Mouse (Mus musculus): ENCODE data around the gene Bank1. TPM values are rescaled to one million over a fixed set of nuclear protein-coding genes. Genes with fewer than 3 reads are reported as not detected.

Bank1 gene
- total and polyA plus RNA-seq, 3 experiments, result not detected

DNA sequence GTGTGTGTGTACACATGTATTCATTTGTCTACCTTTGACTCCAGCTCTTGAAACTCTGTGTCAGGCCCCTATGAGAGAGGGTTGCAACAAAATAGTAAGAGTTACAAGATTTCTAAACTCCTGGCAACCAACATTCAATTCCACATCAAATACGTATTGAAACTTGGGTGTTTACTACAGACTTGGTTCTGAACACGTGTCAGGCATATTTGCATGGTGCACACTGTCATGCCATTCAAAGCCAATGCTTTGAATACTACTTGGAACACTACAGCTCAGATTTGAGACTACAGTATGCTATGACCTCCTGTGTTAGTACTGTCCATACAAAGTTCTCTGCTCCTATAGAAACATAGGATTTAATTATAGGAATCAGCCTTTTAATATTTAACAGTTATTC, 38.0 kb downstream of the Bank1 start:
- Histone ChIP-seq H3K27me3 (ENCODE audit: control insufficient read depth in 1 of 2, insufficient read depth in 2 of 2, low read length in 2 of 2) (no peaks in the 10 kb centered on the region), H3K36me3 (ENCODE audit: control insufficient read depth in 1 of 2, insufficient read depth in 2 of 2, low read length in 2 of 2) (no peaks in the 10 kb centered on the region), H3K79me2 (ENCODE audit: control insufficient read depth, insufficient read depth, low read length, poor library complexity) (no peaks in the 10 kb centered on the region), H3K4me3 (ENCODE audit: control insufficient read depth in 1 of 2, insufficient read depth in 1 of 2, low read depth in 2 of 2, low read length in 2 of 2) (no peak overlapping the region), H3K9me3 (replicated peaks; ENCODE audit: insufficient read depth, low read length) (no peaks in the 10 kb centered on the region), H3K9ac (ENCODE audit: control insufficient read depth, low read depth, low read length, poor library complexity, severe bottlenecking) (no peak overlapping the region), H3K27ac (ENCODE audit: control insufficient read depth, low read depth, low read length) (no peak overlapping the region), H3K4me1 (ENCODE audit: control insufficient read depth in 1 of 2, insufficient read depth in 2 of 2, low read length in 2 of 2) (no peaks in the 10 kb centered on the region)
- DNase-seq (ENCODE audit: low read depth, low spot score), result no peak
- TF ChIP-seq POLR2A (IDR thresholded peaks at IDR 0.05; ENCODE audit: control insufficient read depth in 1 of 2, insufficient read depth in 1 of 2, low read depth in 1 of 2, low read length in 2 of 2, poor library complexity in 1 of 2) (no peak), MEF2A (IDR thresholded peaks at IDR 0.05; ENCODE audit: extremely low read depth, insufficient replicate concordance, low read depth, low read length, poor library complexity, severe bottlenecking) (no peak), POLR2AphosphoS5 (IDR thresholded peaks at IDR 0.05; ENCODE audit: borderline replicate concordance, low read depth, low read length) (no peak), CHD2 (IDR thresholded peaks at IDR 0.05; ENCODE audit: low read length) (no peak), MAX (IDR thresholded peaks at IDR 0.05; ENCODE audit: low read length) (no peak), NRF1 (IDR thresholded peaks at IDR 0.05; ENCODE audit: insufficient read depth, low read depth, low read length, poor library complexity, severe bottlenecking) (no peak), RAD21 (IDR thresholded peaks at IDR 0.05; ENCODE audit: low read depth, low read length) (no peak), SIN3A (IDR thresholded peaks at IDR 0.05; ENCODE audit: low read length) (no peak), POLR2AphosphoS2 (IDR thresholded peaks at IDR 0.05; ENCODE audit: low read length) (no peak), CHD1 (IDR thresholded peaks at IDR 0.05; ENCODE audit: low read depth, low read length) (no peak), ZMIZ1 (IDR thresholded peaks at IDR 0.05; ENCODE audit: low read depth, low read length) (no peak), USF2 (IDR thresholded peaks at IDR 0.05; ENCODE audit: borderline replicate concordance in 1 of 2, insufficient read depth in 1 of 2, low read depth in 1 of 2, low read length in 2 of 2) (no peak), TBP (IDR thresholded peaks at IDR 0.05; ENCODE audit: low read depth, low read length) (no peak), BHLHE40 (IDR thresholded peaks at IDR 0.05; ENCODE audit: borderline replicate concordance, low read depth, low read length) (no peak), GATA1 (IDR thresholded peaks at IDR 0.05; ENCODE audit: low read depth, low read length) (no peak), MAZ (IDR thresholded peaks at IDR 0.05; ENCODE audit: low read depth, low read length) (no peak), ETS1 (IDR thresholded peaks at IDR 0.05; ENCODE audit: low read depth, low read length) (no peak), KAT2A (conservative IDR thresholded peaks at IDR 0.05; ENCODE audit: low read depth, low read length) (no peak), MYC (IDR thresholded peaks at IDR 0.05; ENCODE audit: low read depth, low read length) (no peak)

GRCm38 (mm10) chr3:136264969-136265595, 60.8 kb downstream of the Bank1 start:
- H3K4me3 ChIP-seq (ENCODE audit: control insufficient read depth in 1 of 2, insufficient read depth in 1 of 2, low read depth in 2 of 2, low read length in 2 of 2), result no peak overlapping the region
- H3K9me3 ChIP-seq (replicated peaks; ENCODE audit: insufficient read depth, low read length), result no peaks in the 10 kb centered on the region
- TF ChIP-seq USF2 (IDR thresholded peaks at IDR 0.05; ENCODE audit: borderline replicate concordance in 1 of 2, insufficient read depth in 1 of 2, low read depth in 1 of 2, low read length in 2 of 2) (no peak), MXI1 (IDR thresholded peaks at IDR 0.05; ENCODE audit: low read depth, low read length) (no peak), KAT2A (conservative IDR thresholded peaks at IDR 0.05; ENCODE audit: low read depth, low read length) (no peak), NRF1 (IDR thresholded peaks at IDR 0.05; ENCODE audit: insufficient read depth, low read depth, low read length, poor library complexity, severe bottlenecking) (no peak), HCFC1 (IDR thresholded peaks at IDR 0.05; ENCODE audit: low read depth, low read length) (no peak), GABPA (IDR thresholded peaks at IDR 0.05; ENCODE audit: low read depth, low read length) (no peak), POLR2AphosphoS2 (IDR thresholded peaks at IDR 0.05; ENCODE audit: low read length) (no peak), ZNF384 (IDR thresholded peaks at IDR 0.05; ENCODE audit: low read depth, low read length) (no peak), EP300 (IDR thresholded peaks at IDR 0.05; ENCODE audit: low read depth in 1 of 2, low read length in 2 of 2) (no peak), MEF2A (IDR thresholded peaks at IDR 0.05; ENCODE audit: extremely low read depth, insufficient replicate concordance, low read depth, low read length, poor library complexity, severe bottlenecking) (no peak), CTCF (IDR thresholded peaks at IDR 0.05 in 2 of 3, conservative IDR thresholded peaks at IDR 0.05 in 1 of 3; ENCODE audit: control insufficient read depth in 1 of 3, insufficient read depth in 1 of 3, low read depth in 2 of 3, low read length in 3 of 3, poor library complexity in 1 of 3, severe bottlenecking in 1 of 3) (no peak), MAX (IDR thresholded peaks at IDR 0.05; ENCODE audit: low read length) (no peak), E2F4 (IDR thresholded peaks at IDR 0.05; ENCODE audit: borderline replicate concordance, low read depth, low read length) (no peak), UBTF (IDR thresholded peaks at IDR 0.05; ENCODE audit: borderline replicate concordance, insufficient read depth, low read depth, low read length) (no peak), SMC3 (IDR thresholded peaks at IDR 0.05; ENCODE audit: low read depth, low read length) (no peak)
- H3K27me3 ChIP-seq (ENCODE audit: control insufficient read depth in 1 of 2, insufficient read depth in 2 of 2, low read length in 2 of 2), result no peaks in the 10 kb centered on the region; a peak in 1 of 4 replicates
- DNase-seq (ENCODE audit: low read depth, low spot score), result no peak
- H3K27ac ChIP-seq (ENCODE audit: control insufficient read depth, low read depth, low read length), result no peak overlapping the region
- no peaks in the 10 kb centered on the region for H3K79me2 ChIP-seq (ENCODE audit: control insufficient read depth, insufficient read depth, low read length, poor library complexity)
- H3K9ac ChIP-seq (ENCODE audit: control insufficient read depth, low read depth, low read length, poor library complexity, severe bottlenecking), result no peak overlapping the region
- no peaks in the 10 kb centered on the region for H3K36me3 ChIP-seq (ENCODE audit: control insufficient read depth in 1 of 2, insufficient read depth in 2 of 2, low read length in 2 of 2)
- no peaks in the 10 kb centered on the region for H3K4me1 ChIP-seq (ENCODE audit: control insufficient read depth in 1 of 2, insufficient read depth in 2 of 2, low read length in 2 of 2)
